Mouse (Mus musculus): ENCODE results near the gene Vcl. TPM values are rescaled to one million over a fixed set of nuclear protein-coding genes. Genes with fewer than 3 reads are reported as not detected.

Vcl gene
- 76.3 and 106 TPM in 2 replicates for polyA plus RNA-seq (2012; ENCODE audit: insufficient read depth, low replicate concordance)

GRCm38 (mm10) chr14:20928848-20929745 is at the start of gene Vcl:
Gene Vcl, plus strand, starts transcription at chr14:20929398.
- no peaks in the 10 kb centered on the region for H3K27me3 ChIP-seq (replicated peaks)
- H3K36me3 ChIP-seq (replicated peaks; ENCODE audit: low read length), result peaks cover 35% of the 10 kb centered on the region
- peaks cover 78% of the 10 kb centered on the region for H3K4me1 ChIP-seq
- TF ChIP-seq FLI1 (IDR thresholded peaks at IDR 0.05; ENCODE audit: low read length), result no peak
- no peak for TF ChIP-seq GATA1 (IDR thresholded peaks at IDR 0.05; ENCODE audit: borderline replicate concordance, low read length)
- H3K9me3 ChIP-seq, result peaks cover 3% of the 10 kb centered on the region; the same call in 1 of the 2 replicates
- H3K4me3 ChIP-seq (replicated peaks), result peak within 1 kb of the TSS; percentile 99

- no peaks in the 10 kb centered on the region for H3K27me3 ChIP-seq (replicated peaks)
- TF ChIP-seq GATA1 (IDR thresholded peaks at IDR 0.05; ENCODE audit: borderline replicate concordance, low read length) (no peak), FLI1 (IDR thresholded peaks at IDR 0.05; ENCODE audit: low read length) (no peak)
- H3K9me3 ChIP-seq, result no peaks in the 10 kb centered on the region
- H3K36me3 ChIP-seq (replicated peaks; ENCODE audit: low read length), result no peaks in the 10 kb centered on the region
- H3K4me3 ChIP-seq (replicated peaks), result peak overlapping the region; percentile 88
- H3K4me1 ChIP-seq, result peaks cover 93% of the 10 kb centered on the region
Measured at GRCm38 (mm10) chr14:20884691-20885090, 44.5 kb upstream of the Vcl start.

GRCm38 (mm10) chr14:20885091-20885888 is 43.9 kb upstream of the Vcl start:
- peak overlapping the region; percentile 88 for H3K4me3 ChIP-seq (replicated peaks)
- TF ChIP-seq GATA1 (IDR thresholded peaks at IDR 0.05; ENCODE audit: borderline replicate concordance, low read length), result peak; percentile 95
- TF ChIP-seq FLI1 (IDR thresholded peaks at IDR 0.05; ENCODE audit: low read length), result peak; percentile 81; the same call in 1 of the 2 replicates

GRCm38 (mm10) chr14:20886266-20886665 is 42.9 kb upstream of the Vcl start:
- Histone ChIP-seq H3K4me1 (peaks cover 93% of the 10 kb centered on the region), H3K27me3 (replicated peaks) (no peaks in the 10 kb centered on the region), H3K36me3 (replicated peaks; ENCODE audit: low read length) (no peaks in the 10 kb centered on the region), H3K9me3 (no peaks in the 10 kb centered on the region), H3K4me3 (replicated peaks) (peak overlapping the region; percentile 88)
- TF ChIP-seq FLI1 (IDR thresholded peaks at IDR 0.05; ENCODE audit: low read length) (no peak), GATA1 (IDR thresholded peaks at IDR 0.05; ENCODE audit: borderline replicate concordance, low read length) (no peak)

More at GRCm38 (mm10) chr14:20885091-20885888, 43.9 kb upstream of the Vcl start:
- Histone ChIP-seq H3K36me3 (replicated peaks; ENCODE audit: low read length) (no peaks in the 10 kb centered on the region), H3K9me3 (no peaks in the 10 kb centered on the region), H3K4me1 (peaks cover 94% of the 10 kb centered on the region), H3K27me3 (replicated peaks) (no peaks in the 10 kb centered on the region)

- Histone ChIP-seq H3K4me1 (peaks cover 93% of the 10 kb centered on the region), H3K36me3 (replicated peaks; ENCODE audit: low read length) (no peaks in the 10 kb centered on the region), H3K4me3 (replicated peaks) (peak overlapping the region; percentile 64), H3K27me3 (replicated peaks) (no peaks in the 10 kb centered on the region), H3K9me3 (no peaks in the 10 kb centered on the region)
- TF ChIP-seq GATA1 (IDR thresholded peaks at IDR 0.05; ENCODE audit: borderline replicate concordance, low read length) (no peak), FLI1 (IDR thresholded peaks at IDR 0.05; ENCODE audit: low read length) (no peak)
Measured at GRCm38 (mm10) chr14:20887541-20888085, 41.6 kb upstream of the Vcl start.

- TF ChIP-seq GATA1 (IDR thresholded peaks at IDR 0.05; ENCODE audit: borderline replicate concordance, low read length) (no peak), FLI1 (IDR thresholded peaks at IDR 0.05; ENCODE audit: low read length) (no peak)
- H3K36me3 ChIP-seq (replicated peaks; ENCODE audit: low read length), result no peaks in the 10 kb centered on the region
- H3K27me3 ChIP-seq (replicated peaks), result no peaks in the 10 kb centered on the region
- H3K4me1 ChIP-seq, result peaks cover 78% of the 10 kb centered on the region
- peak overlapping the region; percentile 83 for H3K4me3 ChIP-seq (replicated peaks)
- H3K9me3 ChIP-seq, result no peaks in the 10 kb centered on the region
Measured at GRCm38 (mm10) chr14:20891941-20892402, 37.2 kb upstream of the Vcl start.

- Histone ChIP-seq H3K4me1 (peaks cover 60% of the 10 kb centered on the region), H3K9me3 (no peaks in the 10 kb centered on the region), H3K36me3 (replicated peaks; ENCODE audit: low read length) (no peaks in the 10 kb centered on the region), H3K27me3 (replicated peaks) (no peaks in the 10 kb centered on the region), H3K4me3 (replicated peaks) (peak overlapping the region; percentile 30)
- TF ChIP-seq FLI1 (IDR thresholded peaks at IDR 0.05; ENCODE audit: low read length) (no peak), GATA1 (IDR thresholded peaks at IDR 0.05; ENCODE audit: borderline replicate concordance, low read length) (no peak)
Measured at GRCm38 (mm10) chr14:20893815-20894214, 35.4 kb upstream of the Vcl start.

GRCm38 (mm10) chr14:20901267-20901666 is 27.9 kb upstream of the Vcl start:
- H3K27me3 ChIP-seq (replicated peaks), result no peaks in the 10 kb centered on the region
- TF ChIP-seq FLI1 (IDR thresholded peaks at IDR 0.05; ENCODE audit: low read length), result no peak
- TF ChIP-seq GATA1 (IDR thresholded peaks at IDR 0.05; ENCODE audit: borderline replicate concordance, low read length), result no peak
- H3K36me3 ChIP-seq (replicated peaks; ENCODE audit: low read length), result no peaks in the 10 kb centered on the region
- H3K9me3 ChIP-seq, result no peaks in the 10 kb centered on the region
- H3K4me3 ChIP-seq (replicated peaks), result no peak overlapping the region
- peaks cover 9% of the 10 kb centered on the region for H3K4me1 ChIP-seq

GRCm38 (mm10) chr14:20903137-20903536 is 26.1 kb upstream of the Vcl start:
- TF ChIP-seq FLI1 (IDR thresholded peaks at IDR 0.05; ENCODE audit: low read length) (no peak), GATA1 (IDR thresholded peaks at IDR 0.05; ENCODE audit: borderline replicate concordance, low read length) (no peak)
- H3K27me3 ChIP-seq (replicated peaks), result no peaks in the 10 kb centered on the region
- H3K4me1 ChIP-seq, result peaks cover 9% of the 10 kb centered on the region
- H3K36me3 ChIP-seq (replicated peaks; ENCODE audit: low read length), result no peaks in the 10 kb centered on the region
- H3K4me3 ChIP-seq (replicated peaks), result no peak overlapping the region
- H3K9me3 ChIP-seq, result no peaks in the 10 kb centered on the region
